Mouse (Mus musculus): ENCODE measurements around the gene Tent4a. TPM values are rescaled to one million over a fixed set of nuclear protein-coding genes. Genes with fewer than 3 reads are reported as not detected.
A peak's percentile ranks its signal among the peaks of the same experiment; 100 is the strongest.

Gene Tent4a
- total RNA-seq, 2 experiments from 2014 or later, result 17.2 to 17.6 TPM

- intact Hi-C loops (cut with DNase I), result no loop called here
- no peak for DNase-seq
These were observed 10.3 kb downstream of the Tent4a start for GRCm38 (mm10) chr13:69524158-69524530.

GRCm38 (mm10) chr13:69523444-69524157 lies 10.8 kb downstream of the Tent4a start:
- intact Hi-C loops (cut with DNase I), result no loop called here
- DNase-seq, result no peak

- DNase-seq, result no peak
- intact Hi-C loops (cut with DNase I), result no loop called here
These were observed 12.1 kb downstream of the Tent4a start for GRCm38 (mm10) chr13:69522161-69522791.

GRCm38 (mm10) chr13:69519137-69519536 lies 15.3 kb downstream of the Tent4a start:
- no peak for DNase-seq
- intact Hi-C loops (cut with DNase I), result no loop called here

GRCm38 (mm10) chr13:69517445-69517844 lies 17.0 kb downstream of the Tent4a start:
- no peak for DNase-seq
- intact Hi-C loops (cut with DNase I), result no loop called here

GRCm38 (mm10) chr13:69515091-69515490 lies 19.3 kb downstream of the Tent4a start:
- intact Hi-C loops (cut with DNase I), result no loop called here
- DNase-seq, result no peak

- DNase-seq, result peak in 1 of 2 experiments; percentile 54
- intact Hi-C loops (cut with DNase I), result loop anchor here (5.0 kb wide), 3 partner anchors 38 to 148 kb away; partner anchors contain the start of gene Srd5a1
These were observed 24.8 kb downstream of the Tent4a start for GRCm38 (mm10) chr13:69509391-69510244.

- no peak for DNase-seq
- intact Hi-C loops (cut with DNase I), result loop anchor here (5.0 kb wide), 3 partner anchors 40 to 150 kb away; partner anchors contain the start of gene Srd5a1
These were observed 26.8 kb downstream of the Tent4a start for GRCm38 (mm10) chr13:69507666-69508065.

- intact Hi-C loops (cut with DNase I), result loop anchor here (5.0 kb wide), 3 partner anchors 41 to 151 kb away; partner anchors contain the start of gene Srd5a1
- DNase-seq, result no peak
These were observed 27.9 kb downstream of the Tent4a start for GRCm38 (mm10) chr13:69506341-69507086.

- intact Hi-C loops (cut with DNase I), result no loop called here
- no peak for DNase-seq
These were observed 31.6 kb downstream of the Tent4a start for GRCm38 (mm10) chr13:69502863-69503262.

GRCm38 (mm10) chr13:69502157-69502750 lies 32.2 kb downstream of the Tent4a start:
- no peak for DNase-seq
- intact Hi-C loops (cut with DNase I), result no loop called here

GRCm38 (mm10) chr13:69498276-69498675 lies 36.1 kb downstream of the Tent4a start:
- intact Hi-C loops (cut with DNase I), result no loop called here
- DNase-seq, result peak; percentile 46 to 55

- DNase-seq, result peak; percentile 50 to 81
These were observed 41.4 kb downstream of the Tent4a start for GRCm38 (mm10) chr13:69492876-69493463.

GRCm38 (mm10) chr13:69489777-69490176 lies 44.6 kb downstream of the Tent4a start:
- intact Hi-C loops (cut with DNase I), result loop anchor here (5.0 to 10.0 kb wide), 3 partner anchors 102 to 895 kb away; partner anchors contain the start of gene 1700001L19Rik
- no peak for DNase-seq

More at GRCm38 (mm10) chr13:69492876-69493463, 41.4 kb downstream of the Tent4a start:
- intact Hi-C loops (cut with DNase I), result loop anchor here (5.0 kb wide), 1 partner anchor 164 kb away; no protein-coding TSS in a partner anchor

GRCm38 (mm10) chr13:69488565-69489255 lies 45.7 kb downstream of the Tent4a start:
- no peak for DNase-seq
- intact Hi-C loops (cut with DNase I), result loop anchor here (5.0 to 10.0 kb wide), 2 partner anchors 101 to 894 kb away; partner anchors contain the start of gene 1700001L19Rik

- intact Hi-C loops (cut with DNase I), result loop anchor here (5.0 to 10.0 kb wide), 2 partner anchors 100 to 893 kb away; partner anchors contain the start of gene 1700001L19Rik
- DNase-seq, result no peak
These were observed 46.7 kb downstream of the Tent4a start for GRCm38 (mm10) chr13:69487611-69488275.

GRCm38 (mm10) chr13:69487108-69487507 lies 47.3 kb downstream of the Tent4a start:
- DNase-seq, result no peak
- intact Hi-C loops (cut with DNase I), result loop anchor here (5.0 to 10.0 kb wide), 2 partner anchors 100 to 892 kb away; partner anchors contain the start of gene 1700001L19Rik

GRCm38 (mm10) chr13:69485833-69486232 lies 48.6 kb downstream of the Tent4a start:
- intact Hi-C loops (cut with DNase I), result loop anchor here (1.0 to 10.0 kb wide), 3 partner anchors 99 to 891 kb away; partner anchors contain the start of gene 1700001L19Rik
- DNase-seq, result no peak
